Mouse (Mus musculus): ENCODE results near the gene Nup153.

DNA sequence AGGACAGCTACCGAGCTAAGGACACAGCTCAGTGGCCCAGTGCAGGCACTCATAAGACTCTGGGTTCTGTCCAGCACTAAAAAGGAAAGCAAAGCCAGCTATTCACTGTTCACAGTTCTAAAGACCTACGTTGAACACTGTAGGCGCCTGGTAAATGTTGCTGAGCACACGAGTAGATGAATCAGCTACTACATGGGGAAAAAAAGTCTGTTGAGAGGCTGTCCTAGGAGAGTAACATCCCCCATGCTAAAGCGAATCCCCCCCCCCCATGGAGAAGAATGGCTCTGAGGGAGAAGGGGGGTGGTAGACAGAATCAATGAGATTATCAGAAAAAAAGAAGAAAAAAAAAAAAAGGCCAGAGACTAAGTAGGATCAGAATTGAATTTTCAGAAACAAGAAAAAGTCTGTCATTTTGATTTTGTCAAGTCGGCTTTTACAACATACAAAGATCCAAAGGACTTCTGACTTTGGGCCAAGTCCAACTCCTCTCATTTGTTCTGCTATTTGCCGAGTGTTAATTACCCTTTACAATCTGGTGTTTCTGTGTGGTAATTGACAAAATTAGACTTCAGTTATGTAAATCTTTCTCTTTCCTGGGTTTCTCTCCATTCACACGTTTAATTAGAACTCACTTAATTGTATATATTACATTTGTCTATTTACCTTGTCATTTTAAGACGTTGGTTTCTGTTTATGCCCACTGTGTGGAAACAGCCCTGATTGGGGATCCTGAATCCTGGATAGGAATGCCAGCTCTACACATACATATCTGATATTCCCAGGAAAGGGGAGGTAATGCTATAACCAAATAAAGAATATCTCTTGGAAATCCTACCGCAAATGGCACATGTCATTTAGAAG, 86.9 kb downstream of the Nup153 start:
- TF ChIP-seq POLR2A (IDR thresholded peaks at IDR 0.05; ENCODE audit: insufficient read length, low read depth) (no peak), MAX (IDR thresholded peaks at IDR 0.05; ENCODE audit: low read depth) (no peak), SRF (IDR thresholded peaks at IDR 0.05; ENCODE audit: control insufficient read depth, insufficient read length, low read depth) (no peak)

Measured in myocyte (in vitro differentiated cells).